Mouse (Mus musculus) thymus, postnatal 4 days (tissue): Measurements from ENCODE around the gene Astn1.

ENCODE experiments used
- DNase-seq: peaks from one replicate; pipeline ENCODE4 v3.0.0; 2021

The Astn1 gene

DNA sequence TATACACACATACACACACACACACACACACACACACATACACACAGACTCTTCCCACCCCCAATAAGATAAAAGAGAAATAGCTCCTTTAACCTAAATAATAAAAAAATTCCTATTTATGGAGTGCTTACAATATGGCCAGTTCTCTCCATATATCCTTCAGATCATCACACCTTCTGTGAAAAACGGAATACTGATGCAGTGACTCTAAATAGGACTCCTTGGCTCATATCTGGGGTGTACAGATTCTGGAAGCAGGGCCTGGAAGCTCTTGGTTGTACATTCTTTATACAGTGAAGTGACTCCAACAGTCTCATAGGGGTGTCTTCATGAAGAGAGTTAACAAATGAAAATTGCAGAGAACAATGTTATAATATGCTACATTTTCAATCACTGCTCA is 60.7 kb downstream of the Astn1 start:
- no peak for DNase-seq

DNA sequence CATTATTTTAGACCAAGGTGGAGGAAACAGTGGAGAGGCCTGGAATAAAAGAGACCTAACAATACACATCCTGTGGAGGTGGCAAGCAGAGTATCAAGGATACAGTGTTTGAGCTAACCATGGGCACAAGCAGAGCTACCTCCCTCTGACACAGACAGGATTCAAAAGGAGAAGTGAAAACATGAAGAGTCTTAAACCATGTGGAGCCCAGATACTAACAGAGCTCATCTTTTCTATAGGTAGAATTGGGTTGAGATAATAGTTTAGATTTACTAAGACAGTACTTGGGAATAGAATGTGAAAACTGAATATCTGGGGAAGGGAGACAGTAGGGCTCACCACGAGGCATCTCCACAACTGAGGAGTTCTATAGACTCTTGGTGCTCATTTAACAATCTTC is 84.0 kb downstream of the Astn1 start:
- no peak for DNase-seq

DNA sequence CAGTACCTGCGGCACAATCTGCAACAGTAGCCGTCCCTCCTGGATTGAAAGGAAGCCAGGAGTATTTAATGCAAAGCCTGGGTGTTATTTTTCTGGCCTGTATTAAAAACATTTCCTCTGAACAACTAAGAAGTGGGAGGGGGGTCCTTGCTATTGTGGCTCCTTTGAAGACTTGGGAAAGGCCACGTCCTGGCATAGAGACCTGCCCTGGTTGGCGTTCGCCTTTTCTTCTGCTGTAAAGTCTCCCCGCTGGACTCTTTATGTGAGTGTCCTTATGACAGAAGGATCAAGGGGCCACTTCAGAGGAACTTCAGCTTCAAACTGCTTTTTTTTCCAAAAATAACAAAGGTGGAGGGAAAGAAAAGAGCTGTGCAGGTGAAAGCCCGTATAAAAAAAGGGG is 85.9 kb downstream of the Astn1 start:
- no peak for DNase-seq

DNA sequence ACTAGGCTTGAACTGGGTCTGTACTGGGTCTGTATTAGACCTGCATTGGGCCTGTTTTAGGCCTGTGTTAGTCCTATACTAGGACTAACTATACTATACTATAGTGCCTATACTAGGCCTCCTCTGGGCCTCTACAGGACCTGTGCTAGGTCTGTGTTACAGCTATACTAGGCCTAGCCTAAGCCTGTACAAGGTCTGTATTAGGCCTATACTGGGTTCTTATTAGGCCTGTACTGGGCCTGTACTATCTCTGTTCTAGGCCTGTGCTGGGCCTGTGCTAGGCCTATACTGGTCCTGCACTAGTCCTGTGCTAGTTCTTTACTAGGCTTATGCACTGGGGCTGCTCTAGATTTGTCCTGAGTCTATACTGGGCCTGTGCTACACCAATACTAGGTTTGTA is 90.6 kb downstream of the Astn1 start:
- no peak for DNase-seq

DNA sequence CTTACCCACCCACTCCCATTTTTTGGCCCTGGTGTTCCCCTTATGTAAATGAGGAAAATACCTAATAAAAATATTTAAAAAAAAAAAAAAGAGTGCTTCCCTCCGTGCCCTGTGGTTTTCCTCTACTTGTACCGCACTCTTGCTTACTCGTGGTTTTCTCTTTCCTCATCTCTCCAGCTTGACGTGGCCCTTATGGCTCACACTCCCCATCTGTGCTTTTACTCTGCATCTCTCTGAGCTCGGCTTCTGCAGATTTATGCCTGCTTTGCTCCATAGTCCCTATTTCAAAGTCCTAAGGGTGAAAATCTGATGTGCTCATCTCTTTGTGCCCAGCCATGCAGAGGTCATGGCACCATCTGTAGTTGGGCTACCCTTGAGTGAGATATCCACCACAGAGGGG is 91.5 kb downstream of the Astn1 start:
- no peak for DNase-seq

DNA sequence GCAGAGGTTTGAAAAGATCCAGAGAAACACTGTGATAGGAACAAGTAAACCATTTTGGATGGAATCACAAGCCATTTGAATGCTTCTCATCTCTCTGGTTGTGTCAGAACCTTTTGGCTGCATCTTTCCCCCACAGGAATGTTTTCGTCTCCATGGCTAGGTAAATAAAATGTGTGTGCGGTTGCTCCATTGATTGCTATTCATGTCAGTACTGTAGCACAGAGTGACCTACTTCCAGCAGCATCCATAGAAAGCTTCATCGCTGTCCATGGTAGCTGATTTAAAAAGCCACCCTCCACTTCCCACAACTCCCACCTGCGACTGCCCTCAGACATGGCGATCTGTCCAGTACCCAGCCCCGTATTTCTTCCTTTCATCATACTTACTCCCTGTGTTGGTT is 101.9 kb downstream of the Astn1 start:
- no peak for DNase-seq

DNA sequence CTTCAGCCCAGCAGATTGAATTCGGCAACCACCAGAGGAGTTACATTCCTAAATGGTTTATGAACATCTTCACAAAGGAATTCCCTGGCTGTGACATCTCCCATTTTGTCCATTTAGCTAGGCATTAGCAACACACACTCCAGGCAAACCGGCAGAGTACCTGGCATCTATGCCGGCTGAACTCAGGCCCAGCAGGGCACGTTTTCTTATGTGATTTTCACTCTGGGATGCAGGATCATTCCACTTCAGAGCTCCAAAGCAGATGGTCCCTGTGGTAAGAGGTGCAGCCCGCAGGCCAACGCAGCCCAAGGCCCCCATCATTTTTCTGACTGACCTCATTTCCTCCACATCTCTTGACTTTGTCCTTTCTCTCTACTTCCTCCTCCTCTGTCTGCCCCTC is 103.2 kb downstream of the Astn1 start:
- DNase-seq: no peak

DNA sequence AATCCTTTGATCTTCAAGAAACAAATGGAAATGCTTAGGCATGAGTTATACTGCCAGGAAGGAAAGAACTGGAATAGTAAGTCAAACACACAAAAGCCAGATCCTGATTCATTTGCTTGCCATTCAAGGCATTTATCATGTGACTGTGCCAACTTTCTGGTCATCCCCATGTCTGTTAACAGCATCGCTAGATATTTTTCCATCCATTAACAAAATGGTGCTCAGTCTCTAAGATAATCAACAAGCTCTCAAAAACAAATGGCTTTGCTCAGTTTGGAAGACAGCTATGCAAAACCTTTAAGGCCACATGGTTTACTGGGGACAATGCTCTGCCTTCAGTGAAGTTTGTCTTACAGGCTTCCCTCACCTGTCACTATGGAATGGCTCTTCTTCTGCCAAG is 115.8 kb downstream of the Astn1 start:
- no peak for DNase-seq

DNA sequence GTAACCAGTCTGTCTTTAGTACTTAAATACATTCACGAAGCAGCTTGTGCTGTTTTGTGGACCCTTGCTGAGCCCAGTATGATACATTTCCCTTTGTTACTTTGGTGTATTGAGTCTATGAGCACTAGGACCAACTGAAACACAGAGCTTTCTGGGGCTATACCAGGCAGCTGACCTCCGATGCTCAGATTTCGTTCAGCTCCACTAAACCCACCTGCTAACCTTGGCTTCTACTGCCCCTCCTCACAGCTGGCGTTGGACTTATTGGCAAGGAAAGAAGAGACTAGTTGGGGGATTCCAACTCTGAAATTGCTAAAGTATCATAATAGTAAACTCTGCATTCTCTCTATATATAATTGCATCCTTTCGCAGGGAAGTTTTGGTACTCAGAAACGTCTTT is 118.2 kb downstream of the Astn1 start:
- no peak for DNase-seq

DNA sequence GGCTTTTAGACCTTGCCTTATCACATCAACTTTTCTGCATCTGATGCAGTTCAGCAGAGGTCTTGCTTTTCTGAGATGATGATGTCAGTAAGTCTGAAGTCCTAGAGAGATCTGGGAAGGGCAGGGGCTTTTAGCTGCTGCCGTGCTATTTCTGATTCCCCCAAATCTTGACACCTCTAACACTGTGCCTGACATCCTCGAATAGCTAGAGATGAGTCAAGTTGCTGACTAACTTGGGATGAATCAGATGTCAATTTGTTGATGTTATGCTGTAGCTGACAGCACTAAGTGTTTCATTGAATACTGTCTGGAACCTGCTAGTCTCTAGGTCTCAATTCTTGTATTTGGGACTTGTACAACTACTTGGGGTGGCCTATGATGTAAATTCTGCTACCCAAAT is 121.7 kb downstream of the Astn1 start:
- no peak for DNase-seq

DNA sequence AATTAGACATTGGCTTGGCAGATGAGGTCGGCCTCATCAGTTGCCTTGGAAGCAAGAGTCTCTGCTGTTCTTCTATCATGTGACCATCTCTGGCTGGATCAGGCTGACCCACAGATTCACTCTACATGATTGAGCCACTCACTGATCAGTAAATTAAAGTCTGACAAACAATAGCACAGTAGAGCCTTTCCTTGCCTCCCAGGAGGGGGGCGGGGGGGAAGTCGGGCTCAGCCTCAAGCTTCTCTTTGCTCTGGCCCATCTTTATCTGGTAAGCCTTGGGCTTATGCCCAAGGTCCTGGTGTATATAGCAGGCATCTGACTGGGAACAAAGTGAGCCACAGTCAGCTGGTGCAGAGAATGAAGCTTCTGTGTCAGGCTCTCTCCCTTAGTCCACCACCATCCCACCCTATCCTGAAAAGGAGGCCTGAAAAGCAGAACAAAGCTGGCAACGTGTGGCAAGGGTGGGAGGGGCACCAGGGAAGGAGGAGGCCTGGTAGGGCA is 127.5 kb downstream of the Astn1 start:
- no peak for DNase-seq

DNA sequence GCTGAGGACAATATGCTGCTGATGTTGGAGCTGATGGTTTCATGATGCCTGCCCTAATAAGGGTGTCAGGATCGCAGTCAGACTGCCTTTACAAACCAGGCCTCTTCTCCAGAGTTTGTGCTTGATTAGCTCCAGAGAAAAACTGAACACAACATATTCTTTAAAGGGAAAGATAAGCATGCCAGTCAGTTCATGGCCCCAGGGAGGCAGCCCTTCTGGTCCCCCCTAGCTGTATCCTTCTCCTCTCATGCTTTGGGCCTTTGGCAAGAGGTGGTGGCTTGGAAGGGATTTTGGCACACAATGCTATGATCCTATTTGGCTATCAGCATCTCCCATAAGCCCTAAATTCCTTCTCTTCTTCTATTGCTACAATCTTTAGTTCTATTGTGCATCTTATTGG is 128.1 kb downstream of the Astn1 start:
- no peak for DNase-seq

DNA sequence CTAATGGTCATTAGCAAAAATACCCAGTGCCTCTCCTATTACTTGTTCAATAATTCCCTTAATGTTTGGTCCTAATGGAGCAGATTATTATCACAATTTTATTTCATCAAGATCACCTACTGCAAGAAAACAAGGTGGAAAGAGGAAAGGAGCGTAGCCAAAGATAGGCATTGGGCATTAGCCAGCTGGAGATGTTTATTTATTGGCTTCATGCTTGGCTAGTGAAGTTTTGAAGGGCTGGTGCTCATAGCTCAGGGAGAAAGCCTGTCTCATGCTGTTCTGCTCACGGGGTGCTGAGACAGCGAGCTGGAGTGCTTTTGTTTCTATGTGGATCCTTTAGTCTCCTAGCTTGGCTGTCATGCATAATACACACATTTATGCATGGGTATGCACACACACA is 131.2 kb downstream of the Astn1 start:
- no peak for DNase-seq

DNA sequence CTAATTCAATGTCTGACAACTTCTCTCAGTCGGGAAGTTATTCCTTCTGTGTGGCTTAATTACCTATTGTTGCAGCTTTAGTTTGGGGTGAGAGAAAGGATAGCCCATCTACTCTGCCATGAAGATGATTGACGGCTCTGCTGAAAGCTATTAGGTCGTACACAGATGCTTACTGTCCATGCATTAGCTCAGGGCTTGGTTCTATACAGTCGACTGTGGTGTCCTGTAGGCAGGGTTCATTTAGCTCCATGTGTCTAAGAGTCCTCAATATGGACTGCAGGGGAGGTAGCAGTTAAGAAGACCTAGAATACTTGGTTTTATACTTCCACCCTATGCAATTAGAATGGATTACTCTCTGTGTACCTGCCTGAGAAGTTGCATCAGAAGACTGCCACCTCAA is 138.1 kb downstream of the Astn1 start:
- no peak for DNase-seq

DNA sequence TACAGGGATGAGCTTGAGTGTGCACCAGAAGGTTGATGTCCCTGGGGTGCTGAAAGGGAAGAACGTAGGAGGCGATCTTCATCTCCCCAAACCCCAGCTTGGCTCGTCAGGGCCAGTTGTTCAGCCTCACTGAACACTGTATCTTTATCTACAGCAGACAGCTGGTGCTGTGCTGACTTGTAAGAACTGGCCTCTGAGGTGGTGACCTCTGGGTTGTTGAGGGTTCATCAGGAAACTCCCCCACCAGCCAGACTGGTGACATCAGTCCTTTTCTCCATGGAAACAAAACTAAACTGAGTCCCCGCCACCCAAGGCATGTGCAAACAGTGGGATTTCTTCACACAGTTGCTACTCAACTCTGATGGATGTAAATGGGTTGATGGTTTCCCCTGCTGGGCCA is 138.9 kb downstream of the Astn1 start:
- no peak for DNase-seq

DNA sequence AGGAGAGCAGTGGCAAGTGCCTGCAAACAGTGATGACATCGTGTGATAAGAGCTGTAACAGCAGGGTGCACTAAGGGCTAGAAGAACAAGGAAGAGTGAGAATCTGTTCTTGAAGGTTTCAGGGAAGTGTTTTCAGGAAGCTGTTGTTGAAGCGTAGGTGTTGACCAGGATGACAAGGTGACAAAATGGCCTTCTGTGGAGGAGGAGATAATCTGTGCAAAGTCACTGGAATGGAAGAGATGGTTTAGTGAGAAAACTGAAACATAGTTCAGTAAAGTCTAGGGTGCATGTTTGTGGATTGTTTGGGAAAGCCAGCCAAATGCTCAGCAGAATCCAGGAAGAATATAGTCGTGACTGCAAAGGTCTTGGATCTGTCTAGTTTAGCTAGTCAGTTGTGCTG is 145.5 kb downstream of the Astn1 start:
- DNase-seq: no peak

DNA sequence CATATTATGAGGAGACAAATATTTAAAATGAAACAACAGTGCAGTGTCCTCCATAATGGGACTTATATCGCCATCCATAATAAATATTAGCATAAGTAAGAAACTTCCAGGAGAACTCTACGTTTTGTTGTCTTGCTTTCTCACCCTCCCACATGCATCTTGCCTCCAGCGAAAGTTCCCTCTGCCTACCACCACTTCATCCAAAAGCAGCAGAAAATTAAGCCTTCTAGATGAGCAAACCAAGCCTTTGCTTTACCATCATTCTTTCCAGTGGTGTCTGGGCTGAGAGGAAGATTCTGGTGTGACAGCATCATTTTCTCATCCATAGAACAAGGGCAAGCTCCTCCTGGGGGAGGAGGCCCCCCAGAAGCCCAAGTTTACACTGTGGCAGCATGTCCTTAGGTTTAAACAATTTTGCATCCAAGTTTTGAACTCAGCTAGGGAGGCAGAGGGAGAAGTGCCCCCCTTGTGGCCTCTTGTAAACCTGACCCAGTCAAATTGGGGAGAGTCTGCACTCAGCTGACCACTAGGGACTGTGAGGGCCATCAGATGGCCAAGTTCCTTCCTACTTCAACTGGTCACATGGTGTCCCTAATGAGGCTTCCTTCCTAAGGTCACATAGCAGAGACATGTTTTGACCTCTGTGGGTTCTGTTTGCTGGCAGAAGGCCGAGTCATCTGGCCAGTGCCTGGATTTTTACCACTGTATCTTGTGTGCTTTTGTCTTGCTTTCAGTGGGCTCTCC is 147.2 kb downstream of the Astn1 start:
- DNase-seq: no peak

DNA sequence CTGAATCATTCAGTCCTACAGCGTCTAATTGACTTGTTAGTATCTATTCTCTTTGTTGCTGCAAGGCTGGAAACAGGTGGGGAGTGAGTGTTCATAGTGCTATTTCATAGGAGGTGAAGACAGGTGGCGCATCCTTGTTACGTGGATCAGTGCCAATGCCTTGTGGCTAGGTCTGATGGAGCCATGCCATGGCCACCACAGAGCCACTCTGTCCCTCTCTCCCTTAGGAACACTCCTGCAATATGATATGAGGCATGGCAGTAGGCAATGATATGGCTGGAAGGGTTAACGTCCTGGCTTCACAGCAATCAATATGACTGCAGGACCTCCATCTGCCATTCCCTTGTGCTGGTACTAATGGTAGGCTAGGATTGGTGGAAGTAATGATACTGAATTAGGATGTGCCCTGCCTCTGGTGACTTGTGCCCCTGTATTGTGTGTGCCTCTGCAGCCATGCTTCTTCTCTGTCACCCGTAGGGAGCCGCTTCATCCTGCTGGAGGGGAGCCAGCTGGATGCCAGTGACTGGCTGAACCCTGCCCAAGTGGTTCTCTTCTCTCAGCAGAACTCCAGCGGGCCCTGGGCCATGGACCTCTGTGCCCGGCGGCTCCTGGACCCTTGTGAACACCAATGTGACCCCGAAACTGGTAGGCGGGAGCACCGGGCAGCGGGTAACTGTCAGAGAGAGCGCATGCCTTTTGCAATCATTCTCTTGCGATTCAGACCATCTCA is 148.6 kb downstream of the Astn1 start:
- DNase-seq: no peak

DNA sequence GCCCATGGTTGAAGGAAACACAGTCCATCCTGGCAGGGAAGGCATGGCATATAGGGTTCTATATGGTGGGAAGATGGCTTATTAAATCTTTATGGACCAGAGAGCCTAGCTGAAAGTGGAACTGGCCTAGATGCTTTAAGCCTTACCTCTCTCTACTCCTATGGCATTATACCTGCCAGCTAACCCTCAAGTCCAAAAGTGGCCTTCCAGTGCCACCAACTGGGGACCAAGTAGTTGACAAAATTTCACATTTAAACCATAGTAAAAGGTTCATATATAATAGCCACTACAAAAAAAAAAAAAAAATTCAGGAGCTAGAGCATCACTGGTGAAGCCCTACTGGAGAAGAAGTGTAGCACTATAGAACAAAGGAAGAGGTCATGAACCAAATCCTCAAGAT is 150.0 kb downstream of the Astn1 start:
- DNase-seq: no peak

DNA sequence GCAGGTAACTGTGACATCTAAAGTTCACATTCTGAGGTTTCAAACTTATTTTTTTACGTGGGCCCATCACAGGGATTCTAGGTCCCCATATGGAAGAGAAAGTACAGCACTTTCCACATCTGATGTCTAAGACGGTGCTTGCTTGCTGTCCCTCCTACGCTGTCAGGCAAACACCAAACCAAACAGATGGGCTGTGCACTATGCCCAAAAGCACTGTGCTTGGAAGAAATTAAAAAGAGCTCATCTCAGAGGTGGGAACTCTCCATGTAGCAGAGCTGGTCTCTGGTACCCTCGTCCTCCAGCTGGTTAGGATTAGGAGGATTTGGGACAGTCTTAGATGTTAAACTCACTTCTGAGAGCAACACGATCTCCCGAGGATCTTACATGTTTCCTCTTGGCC is 150.6 kb downstream of the Astn1 start:
- DNase-seq: no peak

DNA sequence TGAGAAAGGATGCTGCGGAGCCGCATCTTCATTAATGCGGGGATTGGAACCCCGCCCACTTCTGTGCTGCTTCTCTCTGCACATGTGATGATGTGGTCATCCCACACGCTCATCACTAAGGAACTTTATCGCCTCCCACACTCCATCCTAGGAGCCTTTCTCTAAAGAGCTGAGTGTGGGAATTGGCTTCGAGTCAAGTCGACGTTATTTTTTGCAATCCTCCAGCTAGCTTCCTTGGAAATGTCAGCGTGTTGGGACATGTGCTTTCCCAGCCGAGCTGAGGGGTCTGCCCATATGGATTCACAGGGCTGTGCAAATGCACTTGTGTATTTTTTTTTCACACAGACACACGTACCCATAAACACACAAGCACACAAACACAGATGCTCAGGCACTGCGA is 151.5 kb downstream of the Astn1 start:
- no peak for DNase-seq

DNA sequence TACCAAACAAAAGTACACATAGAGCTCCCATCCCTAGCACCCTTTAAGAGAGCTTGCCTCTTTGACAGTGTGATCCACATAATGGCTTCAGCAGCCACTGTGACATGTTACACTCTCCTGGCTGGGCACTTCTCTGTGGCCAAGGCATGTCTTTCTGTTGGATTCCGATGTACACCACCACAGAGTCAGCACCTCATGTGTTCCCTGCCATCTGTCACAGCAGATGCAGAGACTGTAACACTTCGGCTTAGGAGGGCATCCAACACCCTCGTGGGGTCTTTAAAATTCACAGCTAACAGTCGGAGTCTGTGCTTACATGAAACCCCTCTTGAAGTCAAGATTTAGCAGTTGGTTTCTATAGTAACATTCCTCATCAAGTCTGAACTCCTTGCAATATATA is 154.5 kb downstream of the Astn1 start:
- DNase-seq: no peak

DNA sequence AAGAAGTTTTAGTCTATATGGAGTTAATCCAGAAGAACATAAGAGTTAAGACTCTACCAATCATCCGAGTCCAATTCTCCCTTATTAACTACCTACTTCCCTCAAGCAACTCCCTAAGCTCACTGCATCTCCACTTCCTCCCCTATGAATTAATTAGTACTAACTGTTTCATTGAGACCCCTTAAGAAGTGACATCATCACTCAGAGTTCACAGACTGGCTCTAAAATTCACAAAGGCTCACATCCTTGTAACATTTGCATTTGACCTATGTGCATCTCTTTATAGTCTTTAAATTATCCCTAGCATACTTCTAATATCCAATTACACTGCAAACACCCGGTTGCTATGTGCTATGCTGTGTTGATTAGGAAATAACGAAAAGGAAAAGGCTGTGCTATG is 174.1 kb downstream of the Astn1 start:
- DNase-seq: no peak

DNA sequence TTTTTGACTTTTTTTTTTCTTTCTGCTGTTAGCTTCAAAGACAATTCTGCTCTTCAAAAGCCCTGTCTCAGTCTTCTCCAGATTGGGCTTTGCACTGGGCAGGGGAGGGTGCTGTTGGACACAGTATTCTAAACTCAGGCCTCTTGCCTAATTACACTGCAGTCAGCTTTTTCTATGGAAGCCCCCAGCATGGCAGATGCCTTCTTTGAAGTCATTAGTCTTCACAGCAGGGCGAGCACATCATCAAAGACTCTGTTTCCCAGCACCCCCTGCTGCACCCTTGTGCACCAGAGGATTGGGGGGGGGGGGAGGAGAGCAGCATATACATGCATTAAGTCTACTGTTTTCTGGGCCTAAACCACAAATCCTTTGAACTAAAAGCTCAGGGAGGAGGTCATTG is 174.8 kb downstream of the Astn1 start:
- no peak for DNase-seq

DNA sequence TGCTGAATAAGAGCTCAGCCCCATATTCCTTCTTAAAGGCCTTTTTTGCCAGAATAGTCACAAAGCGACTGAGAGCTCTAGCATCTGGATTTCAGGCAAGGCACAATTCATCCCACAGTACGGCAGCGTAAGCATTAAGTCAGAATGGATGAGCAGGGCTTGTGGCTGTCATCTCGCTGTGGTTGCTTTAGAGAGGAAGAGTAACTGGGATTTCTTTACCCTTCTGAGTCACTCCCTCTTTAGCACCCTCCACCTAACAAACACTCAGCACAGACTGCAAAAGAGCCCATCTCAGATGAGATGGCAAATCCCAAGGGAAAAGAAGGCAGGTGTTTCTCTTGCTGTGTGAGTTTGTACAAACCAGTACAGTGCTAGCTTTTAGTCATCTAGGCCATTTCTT is 183.0 kb downstream of the Astn1 start:
- DNase-seq: no peak
